Mouse (Mus musculus) embryonic facial prominence, embryonic 12.5 days (tissue): ENCODE measurements around the gene Mecr. TPM values are rescaled to one million over a fixed set of nuclear protein-coding genes. Genes with fewer than 3 reads are reported as not detected.

Experiments used
- ATAC-seq: fragments of 200-750 bp; cut with Nextera tagmentation; 2 replicates; pipeline ENCODE4 v1.8.0; 2017; ENCODE audit not compliant: insufficient number of reproducible peaks, insufficient read depth, low FRiP score, low TSS enrichment
- H3K27ac ChIP-seq: fragments of 300-500 bp; sonication (generic); 2 replicates; pipeline ENCODE4 v1.5.1; 2016; ENCODE audit warnings: mild to moderate bottlenecking
- H3K27me3 ChIP-seq: fragments of 300-500 bp; sonication (generic); 2 replicates; pipeline ENCODE4 v1.6.1; 2016; ENCODE audit warnings: mild to moderate bottlenecking, moderate library complexity
- H3K36me3 ChIP-seq: fragments of 300-500 bp; sonication (generic); 2 replicates; pipeline ENCODE4 v1.6.1; 2016; ENCODE audit warnings: mild to moderate bottlenecking
- H3K4me1 ChIP-seq: fragments of 300-500 bp; sonication (generic); 2 replicates; pipeline ENCODE4 v1.6.1; 2016
- H3K4me2 ChIP-seq: fragments of 300-500 bp; sonication (generic); replicated peaks from 2 replicates; pipeline ENCODE4 v1.6.1; 2016; ENCODE audit warnings: mild to moderate bottlenecking, moderate library complexity
- H3K4me3 ChIP-seq: fragments of 300-500 bp; sonication (generic); 2 replicates; pipeline ENCODE4 v1.5.1; 2016; ENCODE audit warnings: mild to moderate bottlenecking
- H3K9ac ChIP-seq: fragments of 300-500 bp; sonication (generic); 2 replicates; pipeline ENCODE4 v1.6.1; 2016; ENCODE audit warnings: mild to moderate bottlenecking, moderate library complexity
- H3K9me3 ChIP-seq: fragments of 300-500 bp; sonication (generic); 2 replicates; pipeline ENCODE4 v1.6.1; 2016; ENCODE audit warnings: mild to moderate bottlenecking, moderate library complexity
- WGBS: fragments of 180-500 bp; shearing (Covaris S2); methylation state at CpG from one replicate; pipeline ENCODE4 v1.1.7; 2016; 5-methylcytosine and 5-hydroxymethylcytosine counted together
- polyA plus RNA-seq: library from polyadenylated mRNA; unstranded; fragments of >200 nt; fragmentation: Nextera tagmentation; extraction: Ambion mirVana; gene quantifications from 2 replicates; pipeline ENCODE4 v1.2.1, GENCODE M21; 2016

Gene Mecr
- polyA plus RNA-seq, 1 experiment from 2014 or later: 48.4 TPM

- H3K4me3 ChIP-seq: no peak overlapping the region
- H3K36me3 ChIP-seq: peaks cover 82% of the 10 kb centered on the region
- H3K9ac ChIP-seq: no peak overlapping the region
- H3K27me3 ChIP-seq: no peaks in the 10 kb centered on the region
- H3K27ac ChIP-seq: no peak overlapping the region
- ATAC-seq: no peak
- no peaks in the 10 kb centered on the region for H3K4me1 ChIP-seq
- H3K9me3 ChIP-seq: no peaks in the 10 kb centered on the region
- H3K4me2 ChIP-seq: no peak overlapping the region
- 97% methylated on average over 8 of the region's 8 CpGs for WGBS
These were observed 54.5 kb downstream of the Mecr start for GRCm38 (mm10) chr4:131897787-131898186.

GRCm38 (mm10) chr4:131898503-131899179 lies 55.4 kb downstream of the Mecr start:
- H3K4me3 ChIP-seq: no peak overlapping the region
- H3K4me1 ChIP-seq: no peaks in the 10 kb centered on the region
- H3K36me3 ChIP-seq: peaks cover 74% of the 10 kb centered on the region
- WGBS: 87% methylated on average over 12 of the region's 12 CpGs
- no peaks in the 10 kb centered on the region for H3K9me3 ChIP-seq
- H3K27me3 ChIP-seq: no peaks in the 10 kb centered on the region
- H3K4me2 ChIP-seq: no peak overlapping the region
- H3K27ac ChIP-seq: no peak overlapping the region
- H3K9ac ChIP-seq: no peak overlapping the region
- no peak for ATAC-seq

GRCm38 (mm10) chr4:131899180-131899554 lies 55.9 kb downstream of the Mecr start:
- Histone ChIP-seq H3K4me1 (no peaks in the 10 kb centered on the region), H3K4me2 (no peak overlapping the region), H3K27me3 (no peaks in the 10 kb centered on the region), H3K36me3 (peaks cover 71% of the 10 kb centered on the region), H3K4me3 (no peak overlapping the region), H3K27ac (no peak overlapping the region), H3K9ac (no peak overlapping the region), H3K9me3 (no peaks in the 10 kb centered on the region)
- no peak for ATAC-seq
- WGBS: 90% methylated on average over 6 of the region's 6 CpGs

GRCm38 (mm10) chr4:131901090-131901489 lies 57.8 kb downstream of the Mecr start:
- WGBS: 93% methylated on average over 15 of the region's 15 CpGs
- Histone ChIP-seq H3K9me3 (no peaks in the 10 kb centered on the region), H3K4me1 (no peaks in the 10 kb centered on the region), H3K27ac (no peak overlapping the region), H3K36me3 (peaks cover 73% of the 10 kb centered on the region), H3K27me3 (no peaks in the 10 kb centered on the region), H3K9ac (no peak overlapping the region), H3K4me2 (no peak overlapping the region), H3K4me3 (no peak overlapping the region)
- no peak for ATAC-seq

- H3K36me3 ChIP-seq: peaks cover 48% of the 10 kb centered on the region
These were observed 61.2 kb downstream of the Mecr start for GRCm38 (mm10) chr4:131904478-131904877.

GRCm38 (mm10) chr4:131906423-131906822 lies 63.2 kb downstream of the Mecr start:
- Histone ChIP-seq H3K9ac (no peak overlapping the region), H3K9me3 (no peaks in the 10 kb centered on the region), H3K4me2 (no peak overlapping the region), H3K27ac (no peak overlapping the region), H3K36me3 (peaks cover 29% of the 10 kb centered on the region), H3K4me1 (peaks cover 15% of the 10 kb centered on the region), H3K4me3 (no peak overlapping the region), H3K27me3 (no peaks in the 10 kb centered on the region)
- 61% methylated on average over 6 of the region's 6 CpGs for WGBS
- no peak for ATAC-seq

More at GRCm38 (mm10) chr4:131904478-131904877, 61.2 kb downstream of the Mecr start:
- Histone ChIP-seq H3K9ac (no peak overlapping the region), H3K9me3 (no peaks in the 10 kb centered on the region), H3K4me2 (no peak overlapping the region), H3K27ac (no peak overlapping the region), H3K27me3 (no peaks in the 10 kb centered on the region), H3K4me3 (no peak overlapping the region), H3K4me1 (no peaks in the 10 kb centered on the region)
- 55% methylated on average over 8 of the region's 8 CpGs for WGBS
- no peak for ATAC-seq

- peaks cover 15% of the 10 kb centered on the region for H3K4me1 ChIP-seq
- no peak overlapping the region for H3K4me3 ChIP-seq
- H3K27ac ChIP-seq: no peak overlapping the region
- peaks cover 16% of the 10 kb centered on the region; the same call in 1 of the 2 replicates for H3K36me3 ChIP-seq
- ATAC-seq: no peak
- H3K4me2 ChIP-seq: no peak overlapping the region
- no peaks in the 10 kb centered on the region for H3K9me3 ChIP-seq
- 86% methylated on average over 3 of the region's 3 CpGs for WGBS
- no peak overlapping the region for H3K9ac ChIP-seq
- peaks cover 6% of the 10 kb centered on the region for H3K27me3 ChIP-seq
These were observed 64.6 kb downstream of the Mecr start for GRCm38 (mm10) chr4:131907912-131908311.

- Histone ChIP-seq H3K4me1 (peaks cover 29% of the 10 kb centered on the region), H3K9me3 (no peaks in the 10 kb centered on the region), H3K9ac (no peak overlapping the region), H3K4me2 (peak overlapping the region; percentile 29), H3K27ac (no peak overlapping the region), H3K36me3 (peaks cover under 1% of the 10 kb centered on the region; the same call in 1 of the 2 replicates), H3K27me3 (peaks cover 21% of the 10 kb centered on the region), H3K4me3 (no peak overlapping the region)
- 15% methylated on average over 19 of the region's 21 CpGs for WGBS
- no peak for ATAC-seq
These were observed 67.1 kb downstream of the Mecr start for GRCm38 (mm10) chr4:131910237-131910994.

- WGBS: 54% methylated on average over 3 of the region's 5 CpGs
- no peak overlapping the region for H3K4me2 ChIP-seq
- H3K36me3 ChIP-seq: no peaks in the 10 kb centered on the region
- no peaks in the 10 kb centered on the region for H3K9me3 ChIP-seq
- H3K27me3 ChIP-seq: peaks cover 31% of the 10 kb centered on the region
- ATAC-seq: no peak
- H3K9ac ChIP-seq: no peak overlapping the region
- no peak overlapping the region for H3K4me3 ChIP-seq
- no peak overlapping the region for H3K27ac ChIP-seq
- peaks cover 40% of the 10 kb centered on the region for H3K4me1 ChIP-seq
These were observed 68.3 kb downstream of the Mecr start for GRCm38 (mm10) chr4:131911521-131911920.

- Histone ChIP-seq H3K27ac (no peak overlapping the region), H3K9ac (no peak overlapping the region), H3K9me3 (no peaks in the 10 kb centered on the region), H3K36me3 (no peaks in the 10 kb centered on the region), H3K4me2 (no peak overlapping the region), H3K27me3 (peaks cover 46% of the 10 kb centered on the region), H3K4me1 (peaks cover 52% of the 10 kb centered on the region), H3K4me3 (no peak overlapping the region)
- 44% methylated on average over 10 of the region's 10 CpGs for WGBS
- no peak for ATAC-seq
These were observed 70.3 kb downstream of the Mecr start for GRCm38 (mm10) chr4:131913526-131913925.

- no peak overlapping the region for H3K9ac ChIP-seq
- 10% methylated on average over 9 of the region's 9 CpGs for WGBS
- H3K27ac ChIP-seq: no peak overlapping the region
- no peak overlapping the region for H3K4me3 ChIP-seq
- H3K4me2 ChIP-seq: no peak overlapping the region
- no peaks in the 10 kb centered on the region for H3K9me3 ChIP-seq
- peaks cover 58% of the 10 kb centered on the region for H3K4me1 ChIP-seq
- ATAC-seq: no peak
- H3K36me3 ChIP-seq: no peaks in the 10 kb centered on the region
- H3K27me3 ChIP-seq: peaks cover 50% of the 10 kb centered on the region
These were observed 70.9 kb downstream of the Mecr start for GRCm38 (mm10) chr4:131914046-131914643.
